ENCODE assay signal across 8 mouse cellular contexts in the genomic region with DNA sequence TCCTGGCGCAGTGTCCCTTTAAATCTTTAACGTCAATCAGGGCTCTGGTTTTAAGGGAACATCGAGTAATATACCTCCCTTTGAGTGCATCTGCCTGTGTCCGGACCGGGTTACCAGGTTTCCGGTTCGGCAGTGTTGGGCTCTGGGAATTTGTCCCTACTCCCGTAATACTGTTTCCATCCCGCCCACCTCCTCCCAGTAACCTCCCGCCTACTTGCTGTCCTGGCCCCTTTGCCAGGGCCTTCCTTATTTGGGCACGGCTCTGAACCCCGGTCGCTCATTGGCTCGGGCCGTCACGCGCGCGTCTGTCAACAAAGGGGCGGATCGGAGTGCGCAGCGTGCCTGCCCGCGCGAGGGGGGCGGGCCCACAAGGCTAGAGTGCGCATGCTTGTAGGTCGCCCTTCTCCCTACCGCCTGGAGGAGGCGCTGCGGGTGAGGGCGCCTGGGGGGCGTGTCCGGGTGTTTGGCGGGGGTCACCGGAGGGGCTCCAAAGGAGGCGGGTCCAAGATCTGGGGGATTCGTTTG. TPM values are rescaled to one million over a fixed set of nuclear protein-coding genes. Genes with fewer than 3 reads are reported as not detected.
DNase-seq lines count a peak whose midpoint lies in the region; ATAC-seq and TF ChIP-seq lines count a peak whose summit lies in the region.

No protein-coding gene starts in this region.

- H3K27me3 ChIP-seq in Patski: no peaks in the 10 kb centered on the region
- H3K27me3 ChIP-seq in hindbrain, embryonic 13.5 days: no peaks in the 10 kb centered on the region

- H3K4me1 ChIP-seq in hindbrain, embryonic 13.5 days (replicated peaks): peaks cover 25% of the 10 kb centered on the region

- CTCF ChIA-PET in Patski (lab: Charles Lee): interaction anchor here (1.2 kb wide), 1 partner anchor 18 kb away, joined by 4 read pairs; no protein-coding TSS in a partner anchor

- POLR2A ChIA-PET in Patski (lab: Charles Lee): interaction anchor here (0.8 kb wide), 1 partner anchor 208 kb away, joined by 3 read pairs; no protein-coding TSS in a partner anchor

- peak overlapping the region; percentile 65 for H3K4me2 ChIP-seq in hindbrain, embryonic 13.5 days

- peak overlapping the region; percentile 92 for H3K27ac ChIP-seq in hindbrain, embryonic 13.5 days

- 2% methylated on average over 39 of the region's 39 CpGs for WGBS in hindbrain, embryonic 13.5 days

- peak; percentile 94 for DNase-seq in Patski (ENCODE audit: low read depth, low spot score)
- peak; percentile 97 to 98 for DNase-seq in cerebellum, postnatal 14 days
- DNase-seq in frontal cortex, postnatal 14 days (ENCODE audit: low spot score in 2 of 2): peak; percentile 94 to 97
- DNase-seq in layer of hippocampus, postnatal 25 days (ENCODE audit: extremely low spot score in 1 of 2, low spot score in 1 of 2): peak; percentile 87 to 94
- DNase-seq in lung, postnatal 25 days (ENCODE audit: low spot score): peak; percentile 98
- peak; percentile 97 for DNase-seq in retina, embryonic 14.5 days (ENCODE audit: low spot score)
- peak; percentile 95 for DNase-seq in thymus, postnatal 4 days

- no peak for TF ChIP-seq CTCF in Patski (IDR thresholded peaks at IDR 0.05)

- H3K36me3 ChIP-seq in hindbrain, embryonic 13.5 days: peaks cover 31% of the 10 kb centered on the region

- peak overlapping the region; percentile 72 for H3K9ac ChIP-seq in hindbrain, embryonic 13.5 days

- peak; percentile 98 for ATAC-seq in Patski
- peak; percentile 99 for ATAC-seq in hindbrain, embryonic 13.5 days (ENCODE audit: low FRiP score)

- no peaks in the 10 kb centered on the region for H3K9me3 ChIP-seq in hindbrain, embryonic 13.5 days

- peak overlapping the region; percentile 51 for H3K4me3 ChIP-seq in hindbrain, embryonic 13.5 days

- in situ Hi-C loops in Patski (cut with MboI; ENCODE audit: low pct_unique_long_range_greater_than_20kb): no loop called here

RNA-seq across cellular contexts. Expression of a gene that starts 11.7 kb away (rescaled TPM):
- 13.0 TPM for polyA plus RNA-seq in Patski (2021)
- polyA plus RNA-seq in hindbrain, embryonic 13.5 days (2015; fragmentation: Nextera tagmentation; extraction: Ambion mirVana): 18.9 and 20.2 TPM in 2 replicates
- total RNA-seq in layer of hippocampus, postnatal 25 days (2021): 10 to 100 TPM; 13.2 to 14.2 TPM

RNA-seq across cellular contexts. Expression of a gene that starts 13.2 kb away (rescaled TPM):
- 0.03 TPM for polyA plus RNA-seq in Patski (2021)
- polyA plus RNA-seq in hindbrain, embryonic 13.5 days (2015; fragmentation: Nextera tagmentation; extraction: Ambion mirVana): 2.2 and 3.6 TPM in 2 replicates
- total RNA-seq in layer of hippocampus, postnatal 25 days (2021): under 1 TPM; 0.42 to 0.49 TPM

RNA-seq across cellular contexts. Expression of a gene that starts 17.7 kb away (rescaled TPM):
- 15.8 TPM for polyA plus RNA-seq in Patski (2021)
- 23.1 and 23.8 TPM in 2 replicates for polyA plus RNA-seq in hindbrain, embryonic 13.5 days (2015; fragmentation: Nextera tagmentation; extraction: Ambion mirVana)
- total RNA-seq in layer of hippocampus, postnatal 25 days (2021): 10 to 100 TPM; 17.9 to 19.7 TPM

RNA-seq across cellular contexts. Expression of a gene that starts 18.1 kb away (rescaled TPM):
- polyA plus RNA-seq in Patski (2021): 108 TPM
- 123 and 128 TPM in 2 replicates for polyA plus RNA-seq in hindbrain, embryonic 13.5 days (2015; fragmentation: Nextera tagmentation; extraction: Ambion mirVana)
- total RNA-seq in layer of hippocampus, postnatal 25 days (2021): 10 to 100 TPM; 72.4 to 84.8 TPM

RNA-seq across cellular contexts. Expression of a gene that starts 34.5 kb away (rescaled TPM):
- polyA plus RNA-seq in Patski (2021): 0.08 TPM
- 1.6 and 2.3 TPM in 2 replicates for polyA plus RNA-seq in hindbrain, embryonic 13.5 days (2015; fragmentation: Nextera tagmentation; extraction: Ambion mirVana)
- under 1 TPM; 0.37 to 0.77 TPM for total RNA-seq in layer of hippocampus, postnatal 25 days (2021)

Comparison
In these comparisons a context has a peak if more than half of its experiments do, and no peak if none do; other contexts are left out.
1. Peak in every context shown above with its lines: DNase-seq, ATAC-seq, H3K4me3 ChIP-seq and H3K27ac ChIP-seq.